Mouse (Mus musculus) hematopoietic stem cell, adult 5-6 weeks (primary cell): ENCODE measurements around the gene Epb41. TPM values are rescaled to one million over a fixed set of nuclear protein-coding genes. Genes with fewer than 3 reads are reported as not detected.
A peak's percentile ranks its signal among the peaks of the same experiment; 100 is the strongest.

ENCODE experiments used
- ATAC-seq, 2 experiments: fragments of 125-278 bp in 1 of 2; replicated peaks in 1 of 2; 2 replicates each; pipeline ENCODE4 v1.8.0; 2016 to 2017; ENCODE audit warnings: inconsistent platforms in 2 of 2, mild to moderate bottlenecking in 2 of 2, moderate number of reproducible peaks in 2 of 2, low read depth in 1 of 2, moderate TSS enrichment in 1 of 2; ENCODE audit not compliant: low FRiP score in 2 of 2, poor library complexity in 2 of 2, severe bottlenecking in 2 of 2, insufficient read depth in 1 of 2, low TSS enrichment in 1 of 2
- total RNA-seq: library from RNA; stranded (forward); fragments of 172-1452, 232-1000 nt; gene quantifications from 2 replicates; pipeline ENCODE4 v1.2.3, GENCODE M21; 2017

The Epb41 gene
- total RNA-seq, 1 experiment from 2014 or later: 63.9 TPM

DNA sequence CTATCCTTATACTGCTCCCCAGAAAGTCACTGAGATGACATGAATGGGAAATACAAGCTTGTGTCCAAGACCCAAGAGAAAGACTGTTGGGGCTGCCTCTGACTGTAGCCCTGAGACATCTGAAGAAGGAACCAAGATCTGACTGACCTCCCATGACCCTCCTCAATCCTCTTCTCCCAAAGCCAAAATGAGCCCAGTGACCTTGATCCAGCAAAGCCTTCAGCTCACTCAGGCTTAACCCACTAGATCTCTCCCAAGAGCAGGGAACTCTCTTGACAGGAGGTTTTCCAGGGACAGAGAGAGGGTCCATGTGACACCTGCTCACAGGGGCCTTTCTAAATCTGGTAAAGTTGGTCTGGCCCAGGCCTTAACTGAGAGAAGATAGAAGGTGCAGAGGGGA lies 17.8 kb downstream of the Epb41 start:
- ATAC-seq: no peak

DNA sequence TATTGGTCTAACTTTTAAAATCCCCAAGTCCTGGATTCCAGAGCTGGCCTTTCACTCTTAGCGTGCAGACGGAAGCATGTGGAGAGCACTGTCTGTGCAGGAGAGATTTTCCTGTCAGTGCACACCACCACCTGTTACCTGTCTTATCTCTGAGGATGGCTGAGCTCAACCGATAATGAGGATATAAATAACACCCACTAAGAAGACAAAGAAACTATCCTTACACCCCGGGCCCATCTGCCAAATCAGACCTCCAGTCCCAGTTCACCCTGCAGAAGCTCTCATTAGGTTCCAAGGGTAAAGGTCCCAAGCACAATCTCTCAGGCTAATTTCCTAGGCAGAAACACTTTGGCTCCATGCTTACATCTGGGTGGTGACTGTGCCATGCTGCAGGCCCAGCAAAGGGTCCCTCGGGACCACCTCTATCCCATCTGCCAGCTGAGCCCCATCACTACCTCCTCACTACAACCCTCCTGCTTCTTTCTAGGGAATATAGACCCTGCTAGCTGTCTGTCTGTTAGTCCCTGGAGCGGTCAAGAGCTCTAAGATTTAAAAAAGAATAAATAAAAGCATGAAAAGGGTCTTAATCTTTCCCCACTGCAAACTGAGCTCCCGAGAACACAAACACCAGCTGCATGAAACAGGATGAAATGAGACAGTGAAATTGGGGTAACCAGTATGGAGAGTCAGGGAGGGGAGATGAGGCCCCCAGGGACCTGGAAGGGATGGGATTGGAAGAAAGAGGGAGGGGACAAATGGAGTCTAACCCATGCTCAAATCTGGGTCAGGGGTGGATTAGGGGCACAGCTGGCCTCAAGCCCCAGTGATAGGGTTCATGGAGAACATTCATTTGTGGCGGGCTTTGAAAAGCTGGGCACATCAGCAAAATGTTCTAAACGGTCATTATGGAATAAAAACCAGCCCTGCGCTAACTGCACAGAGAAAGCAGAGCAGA lies 23.5 kb downstream of the Epb41 start:
- ATAC-seq: no peak

DNA sequence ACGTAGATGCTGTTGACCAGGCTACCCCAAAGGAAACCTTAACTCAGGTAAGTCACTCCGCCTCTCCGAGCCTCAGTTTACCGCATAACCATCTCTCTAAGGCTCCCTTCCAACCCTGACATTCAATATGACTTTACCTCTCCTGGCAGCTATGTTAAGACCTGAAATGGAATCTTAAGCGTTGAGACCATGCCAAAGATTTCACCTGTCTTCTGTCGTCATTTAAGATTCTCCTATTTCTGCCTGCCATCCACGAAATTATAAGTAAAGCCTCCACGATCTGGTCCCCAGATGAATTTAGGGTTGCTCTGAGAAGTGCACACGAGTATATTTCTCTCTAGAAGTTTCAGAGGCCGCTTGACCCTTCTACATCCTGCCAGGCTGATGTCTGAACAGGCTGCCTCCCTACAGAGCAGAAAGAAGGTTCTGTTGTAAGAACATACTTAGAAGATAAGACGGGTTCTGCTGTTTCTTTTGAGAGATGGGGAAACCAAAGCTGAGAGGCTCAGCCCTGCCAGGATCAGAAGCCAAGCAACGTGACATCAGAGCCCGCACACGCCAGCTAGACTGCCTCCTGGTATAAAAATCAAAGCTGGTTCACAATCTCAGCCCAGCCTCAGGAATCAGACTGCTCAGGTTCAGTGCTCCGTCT lies 25.4 kb downstream of the Epb41 start:
- ATAC-seq: no peak

DNA sequence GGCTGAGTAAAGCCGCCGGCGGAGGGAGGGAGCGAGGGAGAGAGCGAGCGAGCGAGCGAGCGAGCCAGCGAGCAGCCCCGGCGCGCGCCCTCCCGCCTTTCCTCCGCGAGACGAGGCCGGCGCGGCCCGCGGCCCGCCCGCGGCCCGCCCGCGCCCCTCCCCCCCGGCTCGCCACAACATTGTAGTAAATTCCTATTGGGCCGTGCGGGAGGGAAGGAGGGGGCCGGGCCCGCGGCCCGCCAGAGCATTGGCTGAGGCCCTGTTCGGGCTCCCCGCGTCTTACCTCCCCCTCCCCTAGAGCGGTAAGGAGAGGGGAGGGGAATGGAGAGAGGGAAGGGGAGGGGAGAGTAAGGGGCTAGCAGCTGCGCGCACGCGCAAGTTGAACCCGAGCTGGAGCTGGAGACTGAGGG lies 26.1 kb downstream of the Epb41 start:
- ATAC-seq: peak; percentile 95 to 96

DNA sequence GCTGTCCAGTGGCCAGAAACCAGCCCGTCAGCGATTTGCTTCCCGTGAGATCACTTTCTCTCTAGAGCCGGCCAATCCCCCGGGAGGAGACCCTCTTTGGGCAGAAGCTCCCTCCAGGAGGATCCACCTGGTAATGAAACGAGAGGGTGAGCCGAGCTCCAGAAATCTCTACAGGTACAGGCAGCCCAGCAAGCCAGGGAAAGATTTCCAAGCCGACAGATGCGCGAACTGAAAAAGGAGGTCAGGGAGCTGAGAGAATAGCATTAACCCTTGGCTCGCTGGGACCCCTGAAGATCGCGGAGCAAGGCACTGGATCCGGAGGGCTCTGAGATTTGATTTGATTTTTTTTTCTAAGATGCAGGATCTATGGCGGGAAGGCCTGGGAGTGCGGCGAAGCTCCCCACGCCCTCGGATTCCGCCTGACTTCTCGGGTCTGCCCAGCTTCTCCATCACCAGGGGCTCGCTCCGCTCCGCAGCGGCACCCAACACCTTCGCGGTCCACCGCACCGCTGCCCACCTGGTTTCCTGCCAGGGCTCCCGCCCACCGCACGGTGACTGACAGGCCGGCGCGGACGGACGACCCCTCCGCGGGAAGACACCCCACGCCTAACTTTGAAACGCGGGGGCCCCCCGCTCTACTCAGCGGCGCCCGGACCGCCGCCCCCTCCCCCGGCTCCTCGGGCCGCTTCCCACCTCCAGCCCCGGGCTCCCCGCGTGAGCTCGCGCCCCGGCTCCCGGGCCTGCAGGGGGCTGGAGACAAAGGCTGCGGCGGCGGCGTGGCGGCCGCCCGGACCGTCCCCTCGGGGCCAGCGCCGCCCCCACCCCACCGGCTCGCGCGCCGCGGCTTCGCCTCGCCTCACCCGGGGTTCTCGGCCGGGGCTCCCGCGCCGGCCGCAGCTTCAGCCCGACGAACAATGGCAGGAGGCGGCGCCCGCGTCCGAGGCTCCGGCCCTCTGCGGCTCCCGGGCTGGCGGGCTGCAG lies 26.8 kb downstream of the Epb41 start:
- ATAC-seq: no peak

DNA sequence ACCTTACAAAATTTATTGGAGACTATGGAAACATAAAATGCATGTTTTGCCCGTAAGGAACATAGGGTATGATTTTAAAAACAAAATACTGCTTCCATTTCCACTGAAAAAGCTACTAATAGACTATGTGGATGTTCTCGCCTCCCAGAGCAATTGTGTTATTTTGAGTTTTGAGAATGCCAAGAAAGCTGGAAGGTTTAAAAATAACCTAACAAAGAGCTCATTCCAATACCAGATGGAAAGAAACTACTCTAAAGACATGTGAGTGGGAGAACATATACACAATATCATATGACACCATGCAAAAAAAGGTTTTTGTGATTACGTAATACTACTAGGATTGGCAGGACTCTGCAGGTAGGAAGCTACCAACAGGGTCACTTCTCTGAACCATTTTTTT lies 31.4 kb downstream of the Epb41 start:
- ATAC-seq: no peak

DNA sequence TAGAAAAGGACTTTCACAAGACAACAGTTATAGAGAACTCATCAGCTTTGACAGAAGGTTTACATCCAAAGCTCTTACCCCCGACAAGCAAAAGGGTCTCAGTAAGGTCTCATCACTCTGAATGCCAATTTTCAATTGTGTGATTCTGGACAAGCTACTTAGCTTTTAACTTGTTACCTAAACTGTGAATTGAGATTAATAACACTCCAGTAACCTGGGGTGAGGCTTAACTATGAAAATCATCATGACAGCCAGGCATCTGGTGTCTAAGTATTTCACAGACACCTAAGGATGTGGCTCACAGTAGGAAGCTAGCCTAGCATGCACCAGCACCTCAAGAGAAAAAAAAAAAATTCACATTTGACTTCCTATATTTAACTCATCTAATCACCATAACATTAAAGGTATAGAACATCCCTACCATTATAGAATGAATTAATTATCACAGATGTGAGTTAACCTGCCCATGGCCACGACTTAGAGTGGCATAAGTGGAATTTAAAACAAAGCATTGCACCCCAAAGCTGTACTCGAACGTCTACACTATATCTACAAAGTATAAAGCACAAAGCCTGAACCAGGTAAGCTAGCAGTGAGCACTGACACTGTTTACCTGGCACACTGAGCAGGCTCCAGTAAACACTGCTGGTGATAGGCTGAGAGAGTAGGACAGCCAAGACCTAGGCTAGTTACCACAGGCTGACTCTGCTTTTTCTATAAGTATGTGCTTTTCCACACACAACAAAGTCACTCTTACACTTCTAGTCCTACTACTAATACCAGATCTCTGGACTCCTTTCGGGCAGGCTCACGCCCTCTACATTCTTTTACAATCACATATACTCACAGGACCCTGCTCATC lies 33.4 kb downstream of the Epb41 start:
- no peak for ATAC-seq

DNA sequence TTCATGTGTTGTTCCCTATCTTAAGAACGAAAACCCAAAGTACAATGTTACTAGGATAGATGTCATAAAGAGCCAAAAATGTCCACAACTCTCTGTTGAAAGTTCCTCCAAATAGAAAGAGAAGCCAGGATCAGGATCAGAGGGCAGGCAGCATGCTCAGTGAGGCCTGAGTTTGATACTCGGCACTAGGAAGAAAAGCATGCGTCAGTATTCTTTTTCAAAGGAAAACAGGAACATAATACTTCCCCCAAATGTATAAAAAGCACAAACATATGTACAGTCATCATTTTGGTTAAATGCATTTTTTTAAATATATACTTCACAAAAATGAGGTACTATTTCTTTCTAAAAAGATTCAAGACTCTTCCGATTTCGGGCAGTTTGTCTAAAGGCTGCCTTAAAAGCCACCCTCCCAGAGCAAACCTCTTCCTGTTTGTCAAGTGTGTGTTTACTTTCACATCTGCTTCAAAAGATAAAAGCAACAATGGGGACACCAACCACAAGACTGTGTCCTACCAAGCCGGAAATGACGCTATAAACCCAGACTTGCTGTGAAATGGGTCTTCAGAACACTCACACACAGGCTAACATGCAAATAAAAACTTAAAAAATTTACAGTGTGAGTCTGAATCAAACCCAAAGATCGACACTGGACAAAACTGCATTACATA lies 35.0 kb downstream of the Epb41 start:
- peak; percentile 86 to 91 for ATAC-seq

DNA sequence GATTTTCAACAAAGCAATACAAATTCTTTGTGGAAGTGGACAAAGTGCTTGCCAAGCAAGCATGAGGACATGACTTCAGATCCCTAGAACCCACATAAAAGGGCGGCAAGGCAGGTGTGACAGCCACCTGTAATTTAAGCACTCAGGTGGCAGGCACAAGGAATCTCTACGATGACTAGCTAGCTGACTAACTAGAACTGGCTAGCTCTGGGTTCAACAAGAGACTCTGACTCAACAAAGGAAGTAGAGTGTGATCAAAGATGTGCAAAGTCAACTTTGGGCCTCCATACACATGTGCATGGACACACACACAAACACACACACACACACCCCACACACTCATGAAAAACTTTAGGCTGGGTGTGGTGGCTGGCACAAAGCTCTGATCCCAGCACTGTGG lies 35.6 kb downstream of the Epb41 start:
- ATAC-seq: peak in 1 of 2 experiments; percentile 34; a peak in 1 of 4 replicates

DNA sequence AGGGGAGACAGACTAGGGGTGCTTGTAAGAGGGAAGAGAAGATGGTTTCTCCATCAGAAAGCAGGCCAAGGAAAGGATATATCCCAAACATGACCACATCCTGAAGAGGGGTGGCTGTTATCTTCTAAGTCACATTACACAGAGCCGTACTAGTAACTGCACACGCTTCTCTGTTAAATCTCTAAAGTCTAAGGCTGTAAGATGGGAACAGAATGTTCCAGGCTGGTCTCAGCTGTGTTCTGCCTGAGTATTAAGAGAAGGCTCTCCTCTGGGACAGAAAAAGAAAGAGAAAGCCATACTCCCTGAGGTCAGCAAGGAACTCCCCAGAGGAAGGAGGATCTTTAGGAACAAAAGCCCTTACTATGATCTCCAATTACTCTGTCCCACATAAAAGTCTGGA lies 36.3 kb downstream of the Epb41 start:
- ATAC-seq: no peak

DNA sequence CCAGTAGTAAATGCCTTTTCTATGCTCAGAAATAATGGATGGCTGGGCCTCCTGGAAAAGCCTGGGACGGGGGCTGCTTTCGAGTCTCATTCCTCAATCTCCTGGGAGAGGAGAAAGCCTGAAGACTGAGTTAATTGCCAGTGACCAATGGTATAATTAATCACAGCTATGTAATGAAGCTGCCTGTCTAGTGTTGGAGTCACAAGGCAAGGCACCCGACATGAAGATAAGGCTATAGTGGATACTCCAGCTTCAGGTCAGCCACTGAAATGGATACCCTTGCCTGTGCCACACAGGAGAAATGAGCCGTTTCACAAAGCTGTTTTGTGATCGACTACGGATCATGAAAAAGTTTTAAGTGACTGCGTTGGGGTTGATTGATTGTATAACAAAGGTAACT lies 37.1 kb downstream of the Epb41 start:
- ATAC-seq: no peak

DNA sequence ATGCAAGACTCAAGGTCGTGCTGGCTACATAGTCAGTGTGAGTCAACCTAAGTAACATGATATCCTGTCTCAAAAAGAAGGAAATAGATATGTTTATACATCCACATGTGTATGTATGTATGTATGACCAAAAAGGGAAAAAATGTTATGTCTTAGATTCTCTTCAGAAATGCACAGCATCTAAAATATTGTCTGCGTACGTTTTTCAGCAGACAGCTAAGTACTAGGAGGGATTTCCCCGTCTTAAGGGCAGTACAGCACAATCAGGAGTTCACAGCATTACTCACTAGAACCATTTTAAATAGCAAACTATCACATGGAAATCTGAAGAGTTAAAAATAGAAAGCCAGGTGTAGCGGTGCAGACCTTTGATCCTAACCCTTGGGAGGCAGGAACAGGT lies 38.0 kb downstream of the Epb41 start:
- ATAC-seq: no peak

DNA sequence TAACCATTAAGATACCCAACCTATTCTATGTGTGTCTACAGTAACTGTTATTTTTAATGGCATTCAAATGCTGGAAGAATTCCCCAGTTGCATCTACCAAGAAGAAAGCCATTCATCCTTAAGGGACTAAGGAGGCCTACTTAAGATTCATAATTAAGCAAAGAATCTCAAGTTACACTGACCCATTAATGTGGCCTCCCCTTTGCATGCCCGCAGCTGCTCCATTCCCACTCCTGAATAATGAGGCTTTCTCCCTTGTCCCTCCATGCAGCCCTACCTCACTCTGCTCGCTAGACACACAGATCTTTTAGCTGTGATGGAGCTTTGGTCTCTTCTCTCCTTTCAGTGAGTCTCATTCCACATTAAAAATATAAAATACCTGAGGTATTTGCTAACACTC lies 40.9 kb downstream of the Epb41 start:
- no peak for ATAC-seq

DNA sequence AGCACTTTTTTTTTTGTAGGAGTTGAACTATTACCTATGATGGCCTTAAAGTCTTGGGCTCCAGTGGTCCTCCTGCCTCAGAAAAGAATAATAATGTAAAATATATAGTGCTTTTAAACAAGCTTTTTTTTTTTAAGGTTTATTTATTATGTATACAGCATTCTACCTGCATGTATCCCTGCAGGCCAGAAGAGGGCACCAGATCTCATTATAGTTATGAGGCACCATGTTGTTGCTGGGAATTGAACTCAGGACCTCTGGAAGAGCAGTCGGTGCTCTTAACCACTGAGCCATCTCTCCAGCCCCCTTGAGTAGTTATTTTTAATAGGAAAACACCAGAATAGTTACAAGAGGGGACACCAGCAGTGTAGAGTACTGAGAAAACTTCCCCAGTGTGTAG lies 41.9 kb downstream of the Epb41 start:
- ATAC-seq: no peak

DNA sequence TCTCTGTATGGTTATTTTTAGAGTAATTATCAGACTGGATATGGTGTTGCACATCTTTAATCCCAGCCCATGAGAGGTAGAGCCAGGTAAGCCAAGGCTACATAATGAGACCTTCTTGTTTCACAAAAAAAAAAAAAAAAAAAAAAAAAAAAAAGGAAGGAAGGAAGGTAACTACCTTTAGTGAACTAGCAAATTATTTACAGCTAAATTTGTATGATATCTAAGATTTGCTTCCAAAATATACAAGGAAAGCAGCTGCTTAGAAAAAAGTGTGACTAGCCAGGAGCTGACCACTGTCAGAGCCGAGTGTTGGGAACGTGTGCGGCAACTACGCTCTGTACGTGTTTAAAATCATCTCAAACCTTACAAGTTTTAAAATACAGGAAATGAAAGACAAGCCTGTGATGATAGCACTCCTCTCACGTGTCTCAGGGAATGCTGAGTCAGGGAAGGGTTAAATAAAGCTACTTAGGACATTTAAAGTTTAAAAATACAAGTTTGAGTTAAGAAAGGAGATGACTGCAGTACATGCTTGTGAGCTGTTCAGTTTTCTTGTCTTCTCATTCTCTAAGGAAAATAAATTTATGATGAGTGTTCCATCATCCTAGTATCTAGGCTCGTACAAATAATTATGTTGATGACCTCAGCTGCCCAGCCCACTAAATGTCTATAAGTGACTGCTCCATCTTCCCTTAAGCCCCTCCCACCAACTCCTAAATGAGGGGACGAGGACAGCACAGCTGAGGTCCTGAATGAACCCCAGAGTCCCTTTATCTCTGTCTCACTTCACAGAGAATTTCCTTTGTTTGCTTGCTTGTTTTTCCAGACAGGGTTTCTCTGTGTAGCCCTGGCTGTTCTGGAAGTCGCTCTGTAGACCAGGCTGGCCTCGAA lies 45.0 kb downstream of the Epb41 start:
- no peak for ATAC-seq
